Mouse (Mus musculus): ENCODE data around the gene Adam20. TPM values are rescaled to one million over a fixed set of nuclear protein-coding genes. Genes with fewer than 3 reads are reported as not detected.
"Not testable (repeated sequence)": the region's sequence is repeated elsewhere in the genome, so short reads cannot be mapped to it uniquely, and the experiment has no call there.

Gene Adam20
- not detected in 2 replicates for polyA plus RNA-seq (2014; fragmentation: Nextera tagmentation; extraction: Ambion mirVana)

- not testable (repeated sequence) for H3K36me3 ChIP-seq (ENCODE audit: control insufficient read depth, insufficient read depth, low read length); H3K4me2 ChIP-seq (ENCODE audit: low read depth); ATAC-seq (ENCODE audit: insufficient read depth, low FRiP score, low TSS enrichment); H3K27ac ChIP-seq (ENCODE audit: low read depth, low read length); DNase-seq (ENCODE audit: low spot score); H3K9me3 ChIP-seq (ENCODE audit: control insufficient read depth, low read length); H3K4me3 ChIP-seq (ENCODE audit: low read depth, low read length); H3K9ac ChIP-seq (ENCODE audit: low read length); H3K4me1 ChIP-seq (ENCODE audit: control insufficient read depth, insufficient read depth, low read length); H3K27me3 ChIP-seq (ENCODE audit: control insufficient read depth, insufficient read depth, low read length)
- 77% methylated on average over 1 of the region's 1 CpGs for WGBS
Measured at GRCm38 (mm10) chr8:40792973-40793372, at the start of gene Adam20. TSS of gene Adam20 (plus strand) at chr8:40793273.

GRCm38 (mm10) chr8:40751908-40752307 lies 41.2 kb upstream of the Adam20 start, which contains the start of gene Adam25:
TSS of gene Adam25 (plus strand) at chr8:40752208.
- WGBS, result 71% methylated on average over 1 of the region's 1 CpGs
- not testable (repeated sequence) for ATAC-seq (ENCODE audit: insufficient read depth, low FRiP score, low TSS enrichment)

GRCm38 (mm10) chr8:40783320-40783719 lies 9.8 kb upstream of the Adam20 start:
- Histone ChIP-seq H3K36me3 (ENCODE audit: control insufficient read depth, insufficient read depth, low read length) (no peaks in the 10 kb centered on the region), H3K4me3 (ENCODE audit: low read depth, low read length) (no peak overlapping the region), H3K9ac (ENCODE audit: low read length) (no peak overlapping the region), H3K27me3 (ENCODE audit: control insufficient read depth, insufficient read depth, low read length) (no peaks in the 10 kb centered on the region), H3K4me1 (ENCODE audit: control insufficient read depth, insufficient read depth, low read length) (no peaks in the 10 kb centered on the region), H3K27ac (ENCODE audit: low read depth, low read length) (no peak overlapping the region), H3K9me3 (ENCODE audit: control insufficient read depth, low read length) (no peaks in the 10 kb centered on the region), H3K4me2 (ENCODE audit: low read depth) (no peak overlapping the region)
- no peak for ATAC-seq (ENCODE audit: insufficient read depth, low FRiP score, low TSS enrichment)
- no peak for DNase-seq (ENCODE audit: low spot score)

More at GRCm38 (mm10) chr8:40751908-40752307, 41.2 kb upstream of the Adam20 start, which contains the start of gene Adam25:
- H3K9me3 ChIP-seq (ENCODE audit: control insufficient read depth, low read length); H3K9ac ChIP-seq (ENCODE audit: low read length); H3K4me2 ChIP-seq (ENCODE audit: low read depth); H3K4me3 ChIP-seq (ENCODE audit: low read depth, low read length); DNase-seq (ENCODE audit: low spot score); H3K27ac ChIP-seq (ENCODE audit: low read depth, low read length); H3K27me3 ChIP-seq (ENCODE audit: control insufficient read depth, insufficient read depth, low read length); H3K36me3 ChIP-seq (ENCODE audit: control insufficient read depth, insufficient read depth, low read length); H3K4me1 ChIP-seq (ENCODE audit: control insufficient read depth, insufficient read depth, low read length): not testable (repeated sequence)

- H3K9ac ChIP-seq (ENCODE audit: low read length), result no peak overlapping the region
- ATAC-seq (ENCODE audit: insufficient read depth, low FRiP score, low TSS enrichment) (no peak), DNase-seq (ENCODE audit: low spot score) (no peak)
- no peaks in the 10 kb centered on the region for H3K27me3 ChIP-seq (ENCODE audit: control insufficient read depth, insufficient read depth, low read length)
- H3K9me3 ChIP-seq (ENCODE audit: control insufficient read depth, low read length), result no peaks in the 10 kb centered on the region
- H3K27ac ChIP-seq (ENCODE audit: low read depth, low read length), result no peak overlapping the region
- no peak overlapping the region for H3K4me2 ChIP-seq (ENCODE audit: low read depth)
- no peak overlapping the region for H3K4me3 ChIP-seq (ENCODE audit: low read depth, low read length)
- 89% methylated on average over 2 of the region's 2 CpGs for WGBS
- no peaks in the 10 kb centered on the region for H3K36me3 ChIP-seq (ENCODE audit: control insufficient read depth, insufficient read depth, low read length)
- H3K4me1 ChIP-seq (ENCODE audit: control insufficient read depth, insufficient read depth, low read length), result no peaks in the 10 kb centered on the region
Measured at GRCm38 (mm10) chr8:40803379-40804079, 10.5 kb downstream of the Adam20 start.

Other genes starting within 250 kb of the Adam20 start
- gene Adam24, start 118.2 kb upstream of the Adam20 start, polyA plus RNA-seq (2014; fragmentation: Nextera tagmentation; extraction: Ambion mirVana), result not detected in 2 replicates
- not detected in 2 replicates for gene Adam25, start 41.1 kb upstream of the Adam20 start, polyA plus RNA-seq (2014; fragmentation: Nextera tagmentation; extraction: Ambion mirVana)
- gene Adam39, start 29.7 kb downstream of the Adam20 start, polyA plus RNA-seq (2014; fragmentation: Nextera tagmentation; extraction: Ambion mirVana), result not detected in 2 replicates

All from neural tube, embryonic 11.5 days (tissue).